Mouse (Mus musculus) embryonic stem cell, embryonic (primary cell): ENCODE results near the gene Nmnat2.
"Not testable (repeated sequence)": the region's sequence is repeated elsewhere in the genome, so short reads cannot be mapped to it uniquely, and the experiment has no call there.

Source experiments
- CTCF ChIA-PET, 4 experiments: fragments of 300-600 bp in 2 of 4; fragments of 350-600 bp in 2 of 4; sonication (Branson Sonifier 250); formaldehyde crosslinking; loops; one replicate each; lab custom pipeline; 2022; ENCODE audit warnings: inconsistent platforms in 2 of 4; lab: Charles Lee
- POLR2A ChIA-PET, 4 experiments: fragments of 300-600 bp in 2 of 4; fragments of 350-600 bp in 2 of 4; sonication (Branson Sonifier 250); formaldehyde crosslinking; loops; one replicate each; lab custom pipeline; 2022; ENCODE audit warnings: antibody characterized with exemption in 4 of 4, inconsistent platforms in 1 of 4; lab: Charles Lee

The Nmnat2 gene

GRCm38 (mm10) chr1:153054112-153054821 lies 99.5 kb downstream of the Nmnat2 start:
- CTCF ChIA-PET, result interaction anchor here in 2 of 4 experiments (0.5 to 0.7 kb wide), 3 partner anchors 19 to 550 kb away, joined by 3 to 27 read pairs (median 4); no protein-coding TSS in a partner anchor
- POLR2A ChIA-PET, result interaction anchor here (0.5 to 1.5 kb wide), 11 partner anchors 12 to 185 kb away, joined by 3 to 5 read pairs (median 3); no protein-coding TSS in a partner anchor

GRCm38 (mm10) chr1:153058290-153058689 lies 103.5 kb downstream of the Nmnat2 start:
- ChIA-PET CTCF (no interaction called here), POLR2A (interaction anchor here in 1 of 4 experiments (0.7 kb wide), 1 partner anchor 215 kb away, joined by 3 read pairs; no protein-coding TSS in a partner anchor)

- ChIA-PET CTCF (interaction anchor here in 1 of 4 experiments (0.8 kb wide), 1 partner anchor 12 kb away, joined by 3 read pairs; no protein-coding TSS in a partner anchor), POLR2A (no interaction called here)
These were observed 104.8 kb downstream of the Nmnat2 start for GRCm38 (mm10) chr1:153059626-153060025.

- CTCF ChIA-PET, result interaction anchor here in 2 of 4 experiments (0.6 kb wide), 3 partner anchors 29 to 196 kb away, joined by 3 read pairs; no protein-coding TSS in a partner anchor
- POLR2A ChIA-PET, result interaction anchor here in 3 of 4 experiments (0.6 to 1.5 kb wide), 6 partner anchors 11 to 992 kb away, joined by 3 to 4 read pairs (median 3); no protein-coding TSS in a partner anchor
These were observed 107.8 kb downstream of the Nmnat2 start for GRCm38 (mm10) chr1:153062547-153062946.

GRCm38 (mm10) chr1:153064784-153065390 lies 110.1 kb downstream of the Nmnat2 start:
- ChIA-PET CTCF (interaction anchor here in 3 of 4 experiments (0.6 to 1.6 kb wide), 4 partner anchors 14 to 33 kb away, joined by 3 to 5 read pairs (median 4); no protein-coding TSS in a partner anchor), POLR2A (interaction anchor here in 2 of 4 experiments (0.9 to 1.3 kb wide), 3 partner anchors 12 to 274 kb away, joined by 3 to 4 read pairs (median 3); no protein-coding TSS in a partner anchor)

GRCm38 (mm10) chr1:153065473-153066386 lies 110.9 kb downstream of the Nmnat2 start:
- CTCF ChIA-PET, result interaction anchor here (0.6 to 1.6 kb wide), 16 partner anchors 15 to 336 kb away, joined by 3 to 8 read pairs (median 4); no protein-coding TSS in a partner anchor
- POLR2A ChIA-PET, result interaction anchor here (0.6 to 1.4 kb wide), 16 partner anchors 9 to 1974 kb away, joined by 3 to 6 read pairs (median 4); no protein-coding TSS in a partner anchor

- CTCF ChIA-PET, result interaction anchor here (0.6 to 1.6 kb wide), 13 partner anchors 18 to 335 kb away, joined by 3 to 8 read pairs (median 4); no protein-coding TSS in a partner anchor
- POLR2A ChIA-PET, result interaction anchor here (0.6 to 1.4 kb wide), 11 partner anchors 9 to 320 kb away, joined by 3 to 5 read pairs (median 3); no protein-coding TSS in a partner anchor
These were observed 111.6 kb downstream of the Nmnat2 start for GRCm38 (mm10) chr1:153066387-153066781.

GRCm38 (mm10) chr1:153071563-153071962 lies 116.8 kb downstream of the Nmnat2 start:
- ChIA-PET CTCF (interaction anchor here in 3 of 4 experiments (0.6 to 2.0 kb wide), 5 partner anchors 11 to 1306 kb away, joined by 3 to 7 read pairs (median 6); no protein-coding TSS in a partner anchor), POLR2A (interaction anchor here in 3 of 4 experiments (0.9 to 2.9 kb wide), 7 partner anchors 12 to 128 kb away, joined by 3 to 12 read pairs (median 5); no protein-coding TSS in a partner anchor)

GRCm38 (mm10) chr1:153071995-153072394 lies 117.2 kb downstream of the Nmnat2 start:
- ChIA-PET CTCF (interaction anchor here in 2 of 4 experiments (0.6 to 2.0 kb wide), 4 partner anchors 12 to 282 kb away, joined by 3 to 6 read pairs (median 3); no protein-coding TSS in a partner anchor), POLR2A (interaction anchor here in 2 of 4 experiments (0.9 to 2.9 kb wide), 8 partner anchors 12 to 156 kb away, joined by 3 to 12 read pairs (median 4); no protein-coding TSS in a partner anchor)

- CTCF ChIA-PET, result interaction anchor here in 2 of 4 experiments (0.6 to 2.0 kb wide), 3 partner anchors 37 to 288 kb away, joined by 3 to 6 read pairs (median 3); no protein-coding TSS in a partner anchor
- POLR2A ChIA-PET, result interaction anchor here in 2 of 4 experiments (0.6 to 2.9 kb wide), 15 partner anchors 11 to 342 kb away, joined by 3 to 12 read pairs (median 4); no protein-coding TSS in a partner anchor
These were observed 117.9 kb downstream of the Nmnat2 start for GRCm38 (mm10) chr1:153072711-153073110.

GRCm38 (mm10) chr1:153073441-153073840 lies 118.6 kb downstream of the Nmnat2 start:
- ChIA-PET POLR2A (interaction anchor here in 3 of 4 experiments (0.5 to 2.9 kb wide), 17 partner anchors 10 to 341 kb away, joined by 3 to 12 read pairs (median 4); no protein-coding TSS in a partner anchor), CTCF (interaction anchor here in 2 of 4 experiments (0.5 to 2.0 kb wide), 4 partner anchors 36 to 289 kb away, joined by 3 to 6 read pairs (median 4); no protein-coding TSS in a partner anchor)

- ChIA-PET POLR2A (interaction anchor here in 1 of 4 experiments (1.2 kb wide), 1 partner anchor 17 kb away, joined by 3 read pairs; no protein-coding TSS in a partner anchor), CTCF (no interaction called here)
These were observed 120.4 kb downstream of the Nmnat2 start for GRCm38 (mm10) chr1:153075087-153075736.

GRCm38 (mm10) chr1:153075955-153076354 lies 121.2 kb downstream of the Nmnat2 start:
- CTCF ChIA-PET, result no interaction called here
- POLR2A ChIA-PET, result interaction anchor here in 1 of 4 experiments (0.6 to 2.0 kb wide), 4 partner anchors 7 to 67 kb away, joined by 3 to 5 read pairs (median 4); no protein-coding TSS in a partner anchor

GRCm38 (mm10) chr1:153083233-153083632 lies 128.4 kb downstream of the Nmnat2 start:
- CTCF ChIA-PET, result not testable (repeated sequence)
- POLR2A ChIA-PET, result interaction anchor here in 2 of 4 experiments (1.1 to 2.1 kb wide), 2 partner anchors 10 to 48 kb away, joined by 3 to 12 read pairs; no protein-coding TSS in a partner anchor

- CTCF ChIA-PET, result interaction anchor here (0.6 to 1.0 kb wide), 5 partner anchors 18 to 966 kb away, joined by 3 to 11 read pairs (median 5); no protein-coding TSS in a partner anchor
- POLR2A ChIA-PET, result interaction anchor here (0.6 to 2.1 kb wide), 6 partner anchors 11 to 180 kb away, joined by 3 to 12 read pairs (median 4); no protein-coding TSS in a partner anchor
These were observed 129.4 kb downstream of the Nmnat2 start for GRCm38 (mm10) chr1:153084191-153084590.

GRCm38 (mm10) chr1:153085198-153085597 lies 130.4 kb downstream of the Nmnat2 start:
- ChIA-PET POLR2A (interaction anchor here in 1 of 4 experiments (0.6 to 1.5 kb wide), 3 partner anchors 10 to 190 kb away, joined by 3 read pairs; no protein-coding TSS in a partner anchor), CTCF (interaction anchor here in 1 of 4 experiments (0.6 kb wide), 1 partner anchor 56 kb away, joined by 5 read pairs; no protein-coding TSS in a partner anchor)
